ENCODE assay signal across 8 mouse cellular contexts in genomic region chr19:4333791-4334190, GRCm38 (mm10). TPM values are rescaled to one million over a fixed set of nuclear protein-coding genes. Genes with fewer than 3 reads are reported as not detected.
DNase-seq lines count a peak whose midpoint lies in the region; ATAC-seq lines count a peak whose summit lies in the region.

No protein-coding gene starts in this region.

- H3K27ac ChIP-seq in forebrain, embryonic 14.5 days (ENCODE audit: low read depth, low read length), result peak overlapping the region; percentile 90
- H3K27ac ChIP-seq in neural tube, embryonic 15.5 days (replicated peaks), result peak overlapping the region; percentile 89

- peaks cover 10% of the 10 kb centered on the region for H3K4me1 ChIP-seq in forebrain, embryonic 14.5 days (ENCODE audit: control insufficient read depth, insufficient read depth, low read length)
- peaks cover 38% of the 10 kb centered on the region for H3K4me1 ChIP-seq in neural tube, embryonic 15.5 days

- H3K4me2 ChIP-seq in forebrain, embryonic 14.5 days (ENCODE audit: low read length), result peak overlapping the region; percentile 72
- peak overlapping the region; percentile 82 for H3K4me2 ChIP-seq in neural tube, embryonic 15.5 days

- H3K4me3 ChIP-seq in forebrain, embryonic 14.5 days (ENCODE audit: low read depth, low read length), result peak overlapping the region; percentile 59
- H3K4me3 ChIP-seq in neural tube, embryonic 15.5 days (replicated peaks), result peak overlapping the region; percentile 55

- intact Hi-C loops in heart, postnatal 14 days (cut with DNase I), result loop anchor here (5.0 kb wide), 1 partner anchor 64 kb away; the partner anchor contains the start of gene Kdm2a

- DNase-seq in ES-CJ7 (ENCODE audit: low read depth, low spot score), result peak; percentile 91
- peak; percentile 92 for DNase-seq in cerebellum, adult 11 months
- peak; percentile 98 for DNase-seq in forebrain, embryonic 14.5 days (ENCODE audit: low spot score)
- peak; percentile 93 to 96 for DNase-seq in heart, postnatal 14 days
- peak; percentile 94 for DNase-seq in layer of hippocampus, adult 11-12 months (ENCODE audit: low spot score)
- peak; percentile 97 to 98 for DNase-seq in lung, adult 18-20 months
- peak; percentile 90 for DNase-seq in testis, postnatal 14 days (ENCODE audit: low spot score)

- peak; percentile 100 for ATAC-seq in forebrain, embryonic 14.5 days
- ATAC-seq in neural tube, embryonic 15.5 days (ENCODE audit: low FRiP score), result peak; percentile 99

- peak overlapping the region; percentile 65 for H3K9ac ChIP-seq in forebrain, embryonic 14.5 days (ENCODE audit: low read length)
- H3K9ac ChIP-seq in neural tube, embryonic 15.5 days (replicated peaks), result peak overlapping the region; percentile 60

- under 1% methylated on average over 16 of the region's 16 CpGs for WGBS in forebrain, embryonic 14.5 days
- under 1% methylated on average over 16 of the region's 16 CpGs for WGBS in neural tube, embryonic 15.5 days

- H3K36me3 ChIP-seq in forebrain, embryonic 14.5 days (ENCODE audit: control insufficient read depth, insufficient read depth, low read length), result peaks cover 23% of the 10 kb centered on the region
- peaks cover 16% of the 10 kb centered on the region for H3K36me3 ChIP-seq in neural tube, embryonic 15.5 days

- H3K27me3 ChIP-seq in forebrain, embryonic 14.5 days (replicated peaks; ENCODE audit: control insufficient read depth, insufficient read depth, low read length), result no peaks in the 10 kb centered on the region
- H3K27me3 ChIP-seq in neural tube, embryonic 15.5 days (replicated peaks), result no peaks in the 10 kb centered on the region

- H3K9me3 ChIP-seq in forebrain, embryonic 14.5 days (replicated peaks; ENCODE audit: control insufficient read depth, low read length), result no peaks in the 10 kb centered on the region
- no peaks in the 10 kb centered on the region for H3K9me3 ChIP-seq in neural tube, embryonic 15.5 days (replicated peaks)

RNA-seq across cellular contexts. Expression of gene Grk2, which starts 27.8 kb away (rescaled TPM):
- polyA plus RNA-seq in forebrain, embryonic 14.5 days (2014; fragmentation: Nextera tagmentation; extraction: Ambion mirVana), result 17.1 and 21.0 TPM in 2 replicates
- total RNA-seq in heart, postnatal 14 days (2021), result 10 to 100 TPM; 54.1 to 59.4 TPM
- polyA plus RNA-seq in neural tube, embryonic 15.5 days (2015; fragmentation: Nextera tagmentation; extraction: Ambion mirVana), result 26.2 and 31.3 TPM in 2 replicates

RNA-seq across cellular contexts. Expression of gene Ankrd13d, which starts 50.9 kb away (rescaled TPM):
- polyA plus RNA-seq in forebrain, embryonic 14.5 days (2014; fragmentation: Nextera tagmentation; extraction: Ambion mirVana), result 16.3 and 23.9 TPM in 2 replicates
- 1 to 10 TPM; 1.0 to 1.4 TPM for total RNA-seq in heart, postnatal 14 days (2021)
- polyA plus RNA-seq in neural tube, embryonic 15.5 days (2015; fragmentation: Nextera tagmentation; extraction: Ambion mirVana), result 63.0 and 75.4 TPM in 2 replicates

Comparison
In these comparisons a context has a peak if more than half of its experiments do, and no peak if none do; other contexts are left out.
1. Peak in every context shown above with its lines: DNase-seq, ATAC-seq, H3K4me3 ChIP-seq and H3K27ac ChIP-seq.